Mouse (Mus musculus) E14TG2a.4 (cell line): ENCODE results near the gene Cygb.

Experiments
- CTCF ChIP-seq: conservative IDR thresholded peaks from 2 replicates; pipeline ENCODE4 v1.5.1; 2014; ENCODE audit warnings: low read length
- POU5F1 ChIP-seq: IDR thresholded peaks from 2 replicates; pipeline ENCODE4 v1.6.1; 2014; ENCODE audit warnings: low read length, borderline replicate concordance

GRCm38 (mm10) chr11:116607717-116608116, 46.4 kb downstream of the Cygb start:
- no peak for TF ChIP-seq CTCF
- no peak for TF ChIP-seq POU5F1
